Mouse (Mus musculus) heart, postnatal 0 days (tissue): ENCODE results near the gene B3gntl1. TPM values are rescaled to one million over a fixed set of nuclear protein-coding genes. Genes with fewer than 3 reads are reported as not detected.
"Not testable (repeated sequence)": the region's sequence is repeated elsewhere in the genome, so short reads cannot be mapped to it uniquely, and the experiment has no call there.

Experiments
- ATAC-seq: fragments of 200-750 bp; cut with Nextera tagmentation; 2 replicates; pipeline ENCODE4 v1.8.0; 2017; ENCODE audit warnings: low read depth, moderate number of reproducible peaks, moderate library complexity; ENCODE audit not compliant: insufficient read depth
- DNase-seq: peaks from one replicate; pipeline ENCODE4 v3.0.0-alpha.2; 2016; ENCODE audit warnings: low spot score
- H3K27ac ChIP-seq: fragments of 300-500 bp; sonication (generic); 2 replicates; pipeline ENCODE4 v1.5.1; 2014; ENCODE audit warnings: low read depth, mild to moderate bottlenecking
- H3K27me3 ChIP-seq: fragments of 300-500 bp; sonication (generic); 2 replicates; pipeline ENCODE4 v1.6.1; 2014; ENCODE audit warnings: low read length, mixed read lengths; ENCODE audit not compliant: control insufficient read depth, insufficient read depth
- H3K36me3 ChIP-seq: fragments of 300-500 bp; sonication (generic); replicated peaks from 2 replicates; pipeline ENCODE4 v1.6.1; 2014; ENCODE audit warnings: low read length, mixed read lengths; ENCODE audit not compliant: control insufficient read depth, insufficient read depth
- H3K4me1 ChIP-seq: fragments of 300-500 bp; sonication (generic); 2 replicates; pipeline ENCODE4 v1.6.1; 2014; ENCODE audit warnings: antibody characterized with exemption; ENCODE audit not compliant: control insufficient read depth, insufficient read depth
- H3K4me2 ChIP-seq: fragments of 300-500 bp; sonication (generic); 2 replicates; pipeline ENCODE4 v1.6.1; 2014; ENCODE audit warnings: low read depth, mild to moderate bottlenecking, low read length, moderate library complexity
- H3K4me3 ChIP-seq: fragments of 300-500 bp; sonication (generic); 2 replicates; pipeline ENCODE4 v1.5.1; 2014; ENCODE audit warnings: low read depth, low read length
- H3K9ac ChIP-seq: fragments of 300-500 bp; sonication (generic); replicated peaks from 2 replicates; pipeline ENCODE4 v1.6.1; 2014; ENCODE audit warnings: low read depth, low read length, mixed read lengths
- H3K9me3 ChIP-seq: fragments of 300-500 bp; sonication (generic); replicated peaks from 2 replicates; pipeline ENCODE4 v1.6.1; 2016; ENCODE audit warnings: low read length; ENCODE audit not compliant: control insufficient read depth
- CTCF ChIP-seq: IDR thresholded peaks from 2 replicates; pipeline ENCODE4 v1.5.1; 2016; ENCODE audit warnings: antibody characterized with exemption, control low read depth, low read depth
- EP300 ChIP-seq: IDR thresholded peaks from 2 replicates; pipeline ENCODE4 v1.6.1; 2016; ENCODE audit warnings: antibody characterized with exemption, low read depth
- WGBS: fragments of 180-500 bp; shearing (Covaris S2); extraction: QIAGEN DNeasy Blood & Tissue Kit; methylation state at CpG from one replicate; pipeline ENCODE4 v1.1.7; 2014; 5-methylcytosine and 5-hydroxymethylcytosine counted together
- polyA plus RNA-seq: library from polyadenylated mRNA; unstranded; fragments of >200 nt; fragmentation: Nextera tagmentation; extraction: Ambion mirVana; gene quantifications from 2 replicates; pipeline ENCODE4 v1.2.1, GENCODE M21; 2015
- total RNA-seq: library from RNA; depleted of rRNA; stranded (reverse); fragments of >200 nt; gene quantifications from 2 replicates; pipeline ENCODE4 v1.2.3, GENCODE M21; 2014; ENCODE audit warnings: low replicate concordance

Gene B3gntl1
- total and polyA plus RNA-seq, 2 experiments from 2014 or later, result 4.3 to 4.7 TPM

DNA sequence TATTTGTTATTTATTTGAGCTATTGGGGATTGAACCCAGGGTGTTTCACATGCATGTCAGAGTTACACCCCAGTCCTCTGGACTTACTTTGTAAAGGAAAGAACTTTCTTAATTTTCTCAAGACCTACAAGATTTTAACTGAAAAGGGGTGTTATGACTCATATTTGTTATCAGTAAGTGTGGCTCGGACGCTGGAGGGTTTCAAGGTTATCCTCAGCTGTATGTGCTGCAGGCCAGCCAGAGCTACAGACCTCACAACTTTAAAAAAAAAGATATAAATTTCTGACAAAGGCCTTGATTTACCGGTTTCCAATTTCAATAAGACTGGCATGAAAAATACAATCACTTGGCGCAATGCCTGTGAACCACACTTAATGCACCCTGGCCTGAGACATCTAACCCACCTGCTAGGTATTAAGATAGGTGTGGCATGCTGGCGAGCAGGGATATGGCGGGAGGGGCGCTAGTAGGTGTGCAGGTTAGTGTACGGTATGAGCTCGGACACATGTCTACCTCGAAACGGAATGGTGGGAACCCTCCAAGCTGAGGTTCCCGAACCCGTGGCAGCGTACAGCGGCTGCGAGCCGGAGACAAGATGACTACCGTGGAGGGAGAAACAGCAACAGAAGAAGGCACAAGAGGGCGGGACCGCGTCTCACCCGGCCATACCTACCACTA lies 502 bp downstream of the B3gntl1 start:
- Histone ChIP-seq H3K9ac (peak overlapping the region; percentile 49), H3K9me3 (0 out of 2 replicates have a peak, but pooled peaks cover 4% of the 10 kb centered on the region), H3K4me3 (peak overlapping the region; percentile 59), H3K4me1 (0 out of 2 replicates have a peak, but pooled peaks cover 4% of the 10 kb centered on the region), H3K4me2 (peak overlapping the region; percentile 81), H3K27me3 (no peaks in the 10 kb centered on the region), H3K36me3 (peaks cover 10% of the 10 kb centered on the region), H3K27ac (peak overlapping the region; percentile 88)
- WGBS, result under 1% methylated on average over 21 of the region's 22 CpGs
- DNase-seq (no peak), ATAC-seq (no peak)
- no peak; the same call in 1 of the 2 replicates for TF ChIP-seq CTCF
- no peak for TF ChIP-seq EP300

DNA sequence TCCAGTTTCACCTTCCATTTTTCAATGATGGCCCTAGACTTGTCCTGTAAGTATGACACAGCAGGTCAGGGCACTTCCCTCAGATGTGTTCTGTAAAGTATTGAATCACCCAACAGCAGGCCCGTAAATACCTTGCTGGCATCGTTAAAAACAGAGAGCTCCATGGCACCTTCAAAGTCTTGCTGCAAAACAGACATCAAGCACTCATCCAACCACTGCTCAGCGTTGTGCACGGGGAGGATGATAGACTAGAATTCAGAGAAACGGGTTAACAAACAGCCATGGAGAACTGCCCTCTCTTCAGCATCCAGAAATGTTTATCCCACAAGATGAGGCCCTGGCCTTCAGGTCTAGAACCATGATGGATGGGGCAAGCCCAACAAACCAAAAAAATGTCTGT lies 2.0 kb downstream of the B3gntl1 start:
- no peak overlapping the region for H3K4me2 ChIP-seq
- WGBS, result 97% methylated on average over 5 of the region's 5 CpGs
- peaks cover 10% of the 10 kb centered on the region for H3K36me3 ChIP-seq
- no peak for DNase-seq
- H3K4me3 ChIP-seq, result no peak overlapping the region
- 0 out of 2 replicates have a peak, but pooled peaks cover 4% of the 10 kb centered on the region for H3K4me1 ChIP-seq
- no peak for TF ChIP-seq EP300
- H3K27ac ChIP-seq, result no peak overlapping the region
- no peak for ATAC-seq
- 0 out of 2 replicates have a peak, but pooled peaks cover 2% of the 10 kb centered on the region for H3K9me3 ChIP-seq
- H3K27me3 ChIP-seq, result no peaks in the 10 kb centered on the region
- no peak overlapping the region for H3K9ac ChIP-seq

DNA sequence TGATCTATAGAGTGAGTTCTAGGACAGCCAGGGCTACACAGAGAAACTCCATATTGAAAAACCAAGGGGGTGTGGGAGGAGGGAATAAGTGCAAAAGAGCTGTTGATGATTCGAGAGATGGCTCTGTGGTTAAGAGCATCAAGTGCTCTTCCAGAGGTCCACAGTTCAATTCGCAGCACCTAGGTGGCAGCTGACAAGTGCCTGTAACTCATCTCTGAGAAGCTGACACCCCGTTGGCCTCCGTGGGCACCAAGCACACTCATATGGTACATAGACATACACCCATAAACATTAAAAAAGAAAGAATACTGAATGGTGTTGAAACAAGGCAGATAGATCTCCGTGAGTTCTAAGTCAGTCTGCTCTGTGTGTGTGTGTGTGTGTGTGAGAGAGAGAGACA lies 4.2 kb downstream of the B3gntl1 start:
- H3K4me1 ChIP-seq, result 0 out of 2 replicates have a peak, but pooled peaks cover 4% of the 10 kb centered on the region
- peaks cover 17% of the 10 kb centered on the region for H3K36me3 ChIP-seq
- no peaks in the 10 kb centered on the region for H3K9me3 ChIP-seq
- no peak overlapping the region for H3K4me2 ChIP-seq
- ATAC-seq (no peak), DNase-seq (no peak)
- no peak overlapping the region for H3K4me3 ChIP-seq
- no peaks in the 10 kb centered on the region for H3K27me3 ChIP-seq
- WGBS, result 75% methylated on average over 5 of the region's 5 CpGs
- H3K9ac ChIP-seq, result no peak overlapping the region
- no peak overlapping the region for H3K27ac ChIP-seq
- TF ChIP-seq CTCF (no peak), EP300 (no peak)

- Histone ChIP-seq H3K9ac (no peak overlapping the region), H3K27ac (no peak overlapping the region), H3K9me3 (no peaks in the 10 kb centered on the region), H3K4me1 (0 out of 2 replicates have a peak, but pooled peaks cover 4% of the 10 kb centered on the region), H3K4me2 (no peak overlapping the region), H3K4me3 (no peak overlapping the region), H3K27me3 (no peaks in the 10 kb centered on the region), H3K36me3 (peaks cover 21% of the 10 kb centered on the region)
- 93% methylated on average over 4 of the region's 4 CpGs for WGBS
- DNase-seq (no peak), ATAC-seq (no peak)
- TF ChIP-seq EP300, result no peak
- no peak for TF ChIP-seq CTCF
Measured at GRCm38 (mm10) chr11:121667541-121667940, 5.4 kb downstream of the B3gntl1 start.

GRCm38 (mm10) chr11:121661116-121661515 lies 11.8 kb downstream of the B3gntl1 start:
- WGBS, result 73% methylated on average over 2 of the region's 2 CpGs
- no peak for TF ChIP-seq EP300
- TF ChIP-seq CTCF, result no peak

DNA sequence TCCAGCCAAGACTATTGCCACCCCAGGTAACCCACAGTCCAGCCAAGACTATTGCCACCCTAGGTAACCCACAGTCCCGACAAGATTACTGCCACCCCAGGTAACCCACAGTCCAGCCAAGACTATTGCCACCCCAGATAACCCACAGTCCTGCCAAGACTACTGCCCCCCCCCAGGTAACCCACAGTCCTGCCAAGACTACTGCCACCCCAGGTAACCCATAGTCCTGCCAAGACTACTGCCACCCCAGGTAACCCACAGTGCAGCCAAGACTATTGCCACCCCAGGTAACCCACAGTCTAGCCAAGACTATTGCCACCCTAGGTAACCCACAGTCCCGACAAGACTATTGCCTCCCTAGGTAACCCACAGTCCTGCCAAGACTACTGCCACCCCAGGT lies 12.3 kb downstream of the B3gntl1 start:
- H3K36me3 ChIP-seq, result peaks cover 12% of the 10 kb centered on the region
- 96% methylated on average over 2 of the region's 2 CpGs for WGBS
- not testable (repeated sequence) for H3K27me3 ChIP-seq, ATAC-seq, H3K9ac ChIP-seq, H3K4me2 ChIP-seq, H3K9me3 ChIP-seq, H3K4me1 ChIP-seq, DNase-seq, H3K27ac ChIP-seq, H3K4me3 ChIP-seq

More at GRCm38 (mm10) chr11:121661116-121661515, 11.8 kb downstream of the B3gntl1 start:
- no peak for ATAC-seq
- H3K4me1 ChIP-seq, result no peaks in the 10 kb centered on the region; the same call in 1 of the 2 replicates
- no peak overlapping the region for H3K27ac ChIP-seq
- H3K4me2 ChIP-seq, result no peak overlapping the region
- H3K36me3 ChIP-seq, result peaks cover 12% of the 10 kb centered on the region
- no peak overlapping the region for H3K9ac ChIP-seq
- H3K9me3 ChIP-seq, result no peaks in the 10 kb centered on the region
- H3K4me3 ChIP-seq, result no peak overlapping the region
- no peak for DNase-seq
- no peaks in the 10 kb centered on the region for H3K27me3 ChIP-seq
